ENCODE assay signal across 11 mouse cellular contexts in genomic region chr1:72780720-72781119, GRCm38 (mm10). TPM values are rescaled to one million over a fixed set of nuclear protein-coding genes. Genes with fewer than 3 reads are reported as not detected.
DNase-seq lines count a peak whose midpoint lies in the region; ATAC-seq and TF ChIP-seq lines count a peak whose summit lies in the region.
"Had no signal": no experiment of that assay in that cellular context is flagged by ENCODE, and none has a peak within 500 bp of the region (broad histone marks: within the 10 kb centered on the region; RNA-seq: fewer than 3 reads in every experiment).

No protein-coding gene starts in this region.

- 46% methylated on average over 7 of the region's 7 CpGs for WGBS in limb, embryonic 14.5 days
- 76% methylated on average over 7 of the region's 7 CpGs for WGBS in limb, embryonic 10.5 days
- 12% methylated on average over 7 of the region's 7 CpGs for WGBS in kidney, postnatal 0 days
- WGBS in midbrain, embryonic 14.5 days = 14% methylated on average over 7 of the region's 7 CpGs

- H3K4me3 ChIP-seq in limb, embryonic 14.5 days (replicated peaks; ENCODE audit: low read length) = no peak overlapping the region
- no peak overlapping the region for H3K4me3 ChIP-seq in limb, embryonic 10.5 days
- no peak overlapping the region for H3K4me3 ChIP-seq in kidney, postnatal 0 days (replicated peaks; ENCODE audit: low read depth, low read length)
- H3K4me3 ChIP-seq in midbrain, embryonic 14.5 days (replicated peaks; ENCODE audit: low read depth, low read length) = no peak overlapping the region
- H3K4me3 ChIP-seq: left cerebral cortex, adult 2 months; liver, embryonic 12.5 days had no signal

- H3K4me2 ChIP-seq in limb, embryonic 14.5 days (replicated peaks; ENCODE audit: low read depth, low read length, severe bottlenecking) = no peak overlapping the region
- 0 out of 2 replicates have a peak overlapping the region, but pooled peaks have one; percentile 3 for H3K4me2 ChIP-seq in kidney, postnatal 0 days (ENCODE audit: low read length)
- H3K4me2 ChIP-seq in midbrain, embryonic 14.5 days (ENCODE audit: low read length) = no peak overlapping the region
- H3K4me2 ChIP-seq: liver, embryonic 12.5 days had no signal

- H3K36me3 ChIP-seq in limb, embryonic 14.5 days (ENCODE audit: control insufficient read depth, insufficient read depth, low read length) = no peaks in the 10 kb centered on the region
- H3K36me3 ChIP-seq in limb, embryonic 10.5 days = no peaks in the 10 kb centered on the region
- no peaks in the 10 kb centered on the region for H3K36me3 ChIP-seq in kidney, postnatal 0 days (ENCODE audit: insufficient read depth, low read length)
- H3K36me3 ChIP-seq in midbrain, embryonic 14.5 days (ENCODE audit: control insufficient read depth, insufficient read depth, low read length) = no peaks in the 10 kb centered on the region
- H3K36me3 ChIP-seq: liver, embryonic 12.5 days had no signal

- TF ChIP-seq CTCF in kidney, postnatal 0 days (IDR thresholded peaks at IDR 0.05; ENCODE audit: low read depth) = no peak

- H3K9me3 ChIP-seq in limb, embryonic 14.5 days (ENCODE audit: control insufficient read depth, low read length) = no peaks in the 10 kb centered on the region
- H3K9me3 ChIP-seq in limb, embryonic 10.5 days (replicated peaks) = no peaks in the 10 kb centered on the region
- H3K9me3 ChIP-seq in kidney, postnatal 0 days (replicated peaks; ENCODE audit: low read length) = no peaks in the 10 kb centered on the region
- H3K9me3 ChIP-seq in midbrain, embryonic 14.5 days (ENCODE audit: control insufficient read depth, low read length) = no peaks in the 10 kb centered on the region
- H3K9me3 ChIP-seq: liver, embryonic 12.5 days had no signal

- H3K9ac ChIP-seq in limb, embryonic 14.5 days (ENCODE audit: low read depth, low read length, severe bottlenecking) = no peak overlapping the region
- no peak overlapping the region for H3K9ac ChIP-seq in kidney, postnatal 0 days (ENCODE audit: low read depth, low read length)
- no peak overlapping the region for H3K9ac ChIP-seq in midbrain, embryonic 14.5 days (replicated peaks; ENCODE audit: low read length)
- H3K9ac ChIP-seq: liver, embryonic 12.5 days had no signal

- no peak for TF ChIP-seq POLR2A in limb, embryonic 14.5 days (IDR thresholded peaks at IDR 0.05; ENCODE audit: borderline replicate concordance, extremely low read depth, insufficient read depth, insufficient read length)

- DNase-seq in limb, embryonic 14.5 days (ENCODE audit: low spot score) = no peak
- no peak for DNase-seq in limb, embryonic 10.5 days (ENCODE audit: low spot score)
- peak; percentile 36 for DNase-seq in embryo, embryonic 11 days
- peak; percentile 68 for DNase-seq in kidney, postnatal 0 days (ENCODE audit: low spot score)
- peak; percentile 41 for DNase-seq in midbrain, embryonic 14.5 days
- no peak for DNase-seq in left cerebral cortex, postnatal 25 days (ENCODE audit: low spot score in 2 of 2)
- no peak for DNase-seq in cerebellum, adult 11 months
- no peak for DNase-seq in layer of hippocampus, adult 11-12 months (ENCODE audit: low spot score)

- peak; percentile 53; the same call in 1 of the 2 replicates for ATAC-seq in limb, embryonic 14.5 days (ENCODE audit: low FRiP score, low read depth)
- ATAC-seq in kidney, postnatal 0 days (replicated peaks; ENCODE audit: low FRiP score, low read depth) = no peak; the same call in 1 of the 2 replicates
- ATAC-seq in midbrain, embryonic 14.5 days (ENCODE audit: low FRiP score, low TSS enrichment) = no peak
- ATAC-seq: hindbrain, embryonic 16.5 days; liver, embryonic 12.5 days had no signal

- peaks cover 11% of the 10 kb centered on the region for H3K4me1 ChIP-seq in limb, embryonic 14.5 days (ENCODE audit: control insufficient read depth, insufficient read depth, low read length)
- H3K4me1 ChIP-seq in limb, embryonic 10.5 days = peaks cover 14% of the 10 kb centered on the region
- H3K4me1 ChIP-seq in kidney, postnatal 0 days (replicated peaks; ENCODE audit: insufficient read depth, low read length) = 0 out of 2 replicates have a peak, but pooled peaks cover 3% of the 10 kb centered on the region
- peaks cover 12% of the 10 kb centered on the region; the same call in 1 of the 2 replicates for H3K4me1 ChIP-seq in midbrain, embryonic 14.5 days (ENCODE audit: control insufficient read depth, insufficient read depth, low read length)
- H3K4me1 ChIP-seq: liver, embryonic 12.5 days had no signal

- H3K27me3 ChIP-seq in limb, embryonic 14.5 days (ENCODE audit: control insufficient read depth, insufficient read depth, low read length) = no peaks in the 10 kb centered on the region
- no peaks in the 10 kb centered on the region for H3K27me3 ChIP-seq in limb, embryonic 10.5 days (ENCODE audit: low read depth, poor library complexity, severe bottlenecking)
- H3K27me3 ChIP-seq in kidney, postnatal 0 days (ENCODE audit: insufficient read depth, low read length) = no peaks in the 10 kb centered on the region
- H3K27me3 ChIP-seq in midbrain, embryonic 14.5 days (ENCODE audit: control insufficient read depth, insufficient read depth, low read length) = no peaks in the 10 kb centered on the region
- H3K27me3 ChIP-seq: liver, embryonic 12.5 days had no signal

- intact Hi-C loops in left cerebral cortex, postnatal 25 days (cut with DNase I) = no loop called here

- no peak overlapping the region for H3K27ac ChIP-seq in limb, embryonic 14.5 days (replicated peaks; ENCODE audit: low read depth, low read length)
- no peak overlapping the region for H3K27ac ChIP-seq in limb, embryonic 10.5 days
- H3K27ac ChIP-seq in kidney, postnatal 0 days = no peak overlapping the region
- H3K27ac ChIP-seq in midbrain, embryonic 14.5 days (replicated peaks; ENCODE audit: low read depth, low read length) = no peak overlapping the region
- H3K27ac ChIP-seq: left cerebral cortex, adult 2 months; liver, embryonic 12.5 days had no signal

RNA-seq across cellular contexts. Expression of gene Igfbp2, which starts 43.6 kb away (rescaled TPM):
- 287 and 384 TPM in 2 replicates for polyA plus RNA-seq in limb, embryonic 14.5 days (2012; rRNA removed)
- polyA plus RNA-seq in limb, embryonic 14.5 days (2014; fragmentation: Nextera tagmentation; extraction: Ambion mirVana) = 343 and 395 TPM in 2 replicates
- polyA plus RNA-seq in limb, embryonic 10.5 days (2016; fragmentation: Nextera tagmentation; extraction: Ambion mirVana) = 198 and 264 TPM in 2 replicates
- polyA plus RNA-seq in kidney, postnatal 0 days (2015; fragmentation: Nextera tagmentation; extraction: Ambion mirVana) = 116 and 123 TPM in 2 replicates
- polyA plus RNA-seq in midbrain, embryonic 14.5 days (2014; fragmentation: Nextera tagmentation; extraction: Ambion mirVana) = 200 and 310 TPM in 2 replicates
- 10 to 100 TPM; 82.3 to 88.2 TPM for total RNA-seq in left cerebral cortex, postnatal 25 days (2021)

Comparison
In these comparisons a context has a peak if more than half of its experiments do, and no peak if none do; other contexts are left out.
1. DNase-seq: peak in embryo, embryonic 11 days (single experiment), kidney, postnatal 0 days (single experiment) and midbrain, embryonic 14.5 days (single experiment); none in limb, embryonic 14.5 days (single experiment), limb, embryonic 10.5 days (single experiment), left cerebral cortex, postnatal 25 days (0 of 2), cerebellum, adult 11 months (single experiment) and layer of hippocampus, adult 11-12 months (single experiment).